Mouse (Mus musculus): ENCODE results near the gene Cby3. TPM values are rescaled to one million over a fixed set of nuclear protein-coding genes. Genes with fewer than 3 reads are reported as not detected.
"Not testable (repeated sequence)": the region's sequence is repeated elsewhere in the genome, so short reads cannot be mapped to it uniquely, and the experiment has no call there.

The Cby3 gene
- total RNA-seq, 1 experiment from 2014 or later = not detected

DNA sequence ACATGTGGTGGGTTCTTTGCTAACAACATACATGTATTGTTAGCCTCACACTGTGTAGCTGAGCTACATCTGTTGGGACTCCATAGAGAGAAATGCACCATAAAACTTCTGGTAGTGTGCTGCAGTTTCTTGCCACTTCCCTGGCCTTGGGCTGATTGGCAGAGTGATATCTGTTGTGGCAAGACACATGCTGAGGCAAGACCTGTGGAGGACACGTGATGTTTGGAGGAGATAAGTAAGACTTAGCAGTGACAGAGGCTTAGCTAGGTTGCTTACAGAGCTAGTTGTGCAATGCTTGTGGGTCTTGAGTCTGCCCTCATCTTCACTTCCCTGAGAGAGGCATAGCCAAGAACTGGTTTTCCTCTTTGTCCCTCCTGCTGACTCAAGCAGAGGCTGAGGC, 1.1 kb downstream of the Cby3 start:
- ATAC-seq (replicated peaks; ENCODE audit: insufficient number of reproducible peaks, low FRiP score, low TSS enrichment, poor library complexity, severe bottlenecking) = no peak

DNA sequence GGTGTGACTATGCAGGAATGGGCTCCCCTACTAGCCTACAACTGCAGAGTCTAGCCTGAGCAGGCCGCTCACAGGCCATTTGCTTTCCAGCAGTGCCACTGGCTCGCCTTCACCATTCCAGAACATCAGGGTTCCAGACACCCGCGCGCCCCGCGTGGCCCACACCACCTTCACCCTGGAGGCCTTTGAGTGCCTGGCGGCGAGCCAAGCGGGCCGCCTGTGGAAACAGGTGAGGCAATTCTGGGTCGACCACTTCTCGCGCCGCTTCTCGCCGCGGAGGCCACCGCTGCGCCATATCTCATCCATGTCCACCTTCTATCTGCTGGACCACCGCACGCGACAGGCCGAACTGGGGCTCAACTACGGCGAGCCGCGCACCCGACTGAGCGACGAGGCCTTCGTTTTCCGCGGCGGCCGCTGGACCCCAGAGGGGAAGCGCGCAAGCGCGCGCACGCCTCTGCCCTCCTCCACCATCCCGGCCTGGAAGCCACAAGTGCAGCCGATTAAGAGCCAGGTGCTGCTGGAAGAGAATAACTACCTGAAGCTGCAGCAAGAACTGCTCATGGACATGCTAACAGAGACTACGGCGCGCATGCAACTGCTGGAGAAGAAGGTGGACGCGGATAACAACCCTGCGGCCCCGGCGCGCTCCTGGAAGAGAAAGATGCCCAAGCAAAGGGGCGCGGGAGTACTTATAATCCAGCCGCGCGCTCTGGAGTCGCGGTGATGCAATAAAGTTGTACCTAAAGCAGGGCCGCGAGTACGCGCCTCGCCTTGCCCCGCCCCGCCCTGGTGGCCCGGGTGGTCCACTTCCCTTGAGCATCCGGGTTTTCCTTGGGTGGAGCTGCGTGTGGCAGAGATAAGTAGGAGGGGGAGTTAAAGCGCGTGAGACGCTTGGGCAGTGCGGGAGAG, 4.9 kb downstream of the Cby3 start:
- ATAC-seq (replicated peaks; ENCODE audit: insufficient number of reproducible peaks, low FRiP score, low TSS enrichment, poor library complexity, severe bottlenecking) = 0 out of 2 replicates have a peak, but pooled peaks have one; percentile 32

DNA sequence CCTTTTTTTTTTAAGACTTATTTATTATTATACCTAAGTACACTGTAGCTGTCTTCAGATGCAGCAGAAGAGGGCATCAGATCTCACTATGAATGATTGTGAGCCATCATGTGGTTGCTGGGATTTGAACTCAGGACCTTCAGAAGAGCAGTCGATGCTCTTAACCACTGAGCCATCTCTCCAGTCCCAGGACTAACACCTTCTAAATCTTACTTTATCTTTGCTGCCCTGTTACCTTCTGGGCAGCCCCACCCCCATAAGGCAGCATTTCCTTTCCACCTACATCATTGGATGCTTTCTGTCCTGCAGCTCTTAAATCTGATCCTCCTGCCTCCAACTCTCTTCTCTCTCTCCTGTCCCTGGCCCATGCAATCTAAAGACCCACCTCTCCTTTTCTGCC, 7.0 kb downstream of the Cby3 start:
- ATAC-seq (replicated peaks; ENCODE audit: insufficient number of reproducible peaks, low FRiP score, low TSS enrichment, poor library complexity, severe bottlenecking) = not testable (repeated sequence)

DNA sequence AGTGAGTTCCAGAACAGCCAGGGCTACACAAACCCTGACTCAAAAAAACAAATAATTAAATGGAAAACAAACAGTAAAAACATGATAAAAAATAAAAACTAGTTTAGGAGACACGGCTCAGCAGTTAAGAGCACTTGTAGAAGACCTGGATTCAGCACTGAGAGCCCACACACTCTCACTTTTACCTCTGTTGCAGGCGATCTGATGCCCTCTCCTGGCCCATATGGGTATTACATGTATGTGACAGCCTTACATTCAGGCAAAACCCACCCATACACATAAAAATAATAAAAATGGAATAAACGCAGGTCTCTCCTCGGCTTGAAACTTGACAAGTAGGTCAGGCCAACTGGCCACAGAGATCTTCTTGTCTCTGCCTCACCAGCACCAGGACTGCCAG, 10.3 kb downstream of the Cby3 start:
- peak; percentile 59 for ATAC-seq (replicated peaks; ENCODE audit: insufficient number of reproducible peaks, low FRiP score, low TSS enrichment, poor library complexity, severe bottlenecking)

DNA sequence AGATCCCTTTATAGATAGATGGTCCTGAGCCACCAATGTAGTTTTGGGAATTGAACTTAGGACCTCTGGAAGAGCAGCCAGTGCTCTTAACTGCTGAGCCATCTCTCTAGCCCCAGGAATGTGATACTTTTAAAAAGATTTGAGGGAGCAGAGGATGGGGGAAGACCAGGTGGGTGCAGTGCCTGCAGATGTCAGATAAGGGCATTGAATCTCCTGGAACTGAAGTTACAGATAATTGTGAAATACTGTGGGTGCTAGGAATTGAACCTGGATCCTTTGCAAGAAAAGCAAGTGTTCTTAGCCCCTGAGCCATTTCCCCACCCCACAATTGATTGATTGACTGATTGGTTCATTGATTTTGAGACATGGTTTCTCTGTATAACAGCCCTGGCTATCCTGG, 11.1 kb downstream of the Cby3 start:
- ATAC-seq (replicated peaks; ENCODE audit: insufficient number of reproducible peaks, low FRiP score, low TSS enrichment, poor library complexity, severe bottlenecking) = no peak

DNA sequence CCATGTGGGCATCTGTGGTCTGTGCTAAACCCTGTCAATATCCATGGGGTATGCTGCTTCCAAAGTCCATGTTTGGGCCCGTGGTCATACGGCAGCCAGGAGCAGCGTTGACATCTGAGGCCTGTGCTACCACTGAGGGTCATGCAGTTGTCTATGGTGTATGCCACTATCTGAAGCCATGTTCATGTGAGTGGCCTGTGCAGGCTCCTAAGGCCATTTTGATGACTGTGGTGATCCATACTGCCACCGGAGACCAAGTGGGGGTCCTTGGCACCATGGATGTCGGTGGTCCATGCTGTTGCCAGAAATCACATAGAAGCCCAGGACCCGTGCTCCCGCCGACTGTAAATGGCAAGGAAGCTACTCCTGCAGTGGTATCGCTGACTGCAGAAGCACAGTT, 13.3 kb downstream of the Cby3 start:
- ATAC-seq (replicated peaks; ENCODE audit: insufficient number of reproducible peaks, low FRiP score, low TSS enrichment, poor library complexity, severe bottlenecking) = no peak

DNA sequence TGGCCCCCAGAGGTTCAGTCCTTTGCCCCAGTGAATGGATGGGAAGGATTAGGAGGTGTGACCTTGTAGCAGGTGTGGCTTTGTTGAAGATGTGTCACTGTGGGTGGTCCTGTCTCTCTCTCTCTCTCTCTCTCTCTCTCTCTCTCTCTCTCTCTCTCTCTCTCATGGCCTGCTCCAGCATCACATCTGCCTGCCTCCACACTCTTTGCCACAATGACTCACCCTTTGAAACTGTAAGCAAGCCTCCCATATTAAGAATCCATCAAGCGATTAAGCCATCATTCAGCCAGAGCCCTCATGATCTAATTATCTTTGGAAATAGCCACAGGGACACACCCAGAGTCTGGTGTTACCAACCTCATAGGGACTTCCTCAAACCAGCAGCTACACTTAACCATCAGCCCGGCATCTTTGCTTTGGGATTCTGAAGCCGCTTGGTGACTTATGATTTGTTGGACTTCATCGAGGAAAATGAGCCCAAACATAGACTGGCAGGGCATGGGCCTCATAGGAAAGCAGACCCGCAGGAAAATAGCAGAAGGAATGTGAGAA, 15.2 kb downstream of the Cby3 start:
- peak; percentile 87 for ATAC-seq (replicated peaks; ENCODE audit: insufficient number of reproducible peaks, low FRiP score, low TSS enrichment, poor library complexity, severe bottlenecking)

DNA sequence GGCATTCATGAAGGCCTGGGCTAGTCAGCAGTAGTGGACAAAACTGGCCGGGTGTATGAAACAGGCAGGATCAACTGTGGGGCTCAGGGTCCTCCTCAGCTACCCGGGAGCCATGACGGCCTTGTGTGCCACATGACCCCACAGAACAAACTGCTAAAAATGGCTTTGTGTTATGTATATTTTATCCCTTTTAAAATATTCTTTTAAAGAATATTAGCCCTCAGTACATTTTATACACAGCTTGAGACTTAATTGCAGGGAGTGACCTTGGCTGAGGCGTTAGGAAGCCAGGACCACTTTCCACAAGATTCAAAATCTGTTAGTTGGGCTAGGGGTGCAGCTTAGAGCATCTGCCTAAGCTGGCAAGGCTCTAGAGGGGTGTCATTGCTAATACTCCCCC, 16.7 kb downstream of the Cby3 start:
- no peak for ATAC-seq (replicated peaks; ENCODE audit: insufficient number of reproducible peaks, low FRiP score, low TSS enrichment, poor library complexity, severe bottlenecking)

DNA sequence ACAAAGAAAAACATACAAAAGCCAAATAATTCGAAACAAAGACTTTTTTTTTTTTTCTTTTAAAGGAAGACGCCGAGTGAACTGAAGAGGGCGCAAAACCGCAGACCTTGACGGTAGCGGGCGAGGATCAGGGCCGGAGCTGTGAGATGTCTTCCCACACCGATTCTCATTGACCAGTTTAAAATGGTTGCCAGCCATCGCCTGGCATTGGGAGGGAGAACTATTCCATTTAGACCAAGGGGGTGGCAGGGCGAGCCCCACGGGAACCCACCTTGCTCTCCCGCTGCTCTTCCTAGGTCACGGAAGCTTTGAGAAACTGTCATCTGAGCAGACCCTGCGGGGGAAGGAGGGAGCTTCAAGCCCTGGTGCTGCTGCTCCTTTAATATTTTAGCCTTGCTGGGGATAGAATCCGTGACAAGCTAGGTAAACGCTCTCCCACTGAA, 17.2 kb downstream of the Cby3 start:
- ATAC-seq (replicated peaks; ENCODE audit: insufficient number of reproducible peaks, low FRiP score, low TSS enrichment, poor library complexity, severe bottlenecking) = peak; percentile 47; the same call in 1 of the 2 replicates

DNA sequence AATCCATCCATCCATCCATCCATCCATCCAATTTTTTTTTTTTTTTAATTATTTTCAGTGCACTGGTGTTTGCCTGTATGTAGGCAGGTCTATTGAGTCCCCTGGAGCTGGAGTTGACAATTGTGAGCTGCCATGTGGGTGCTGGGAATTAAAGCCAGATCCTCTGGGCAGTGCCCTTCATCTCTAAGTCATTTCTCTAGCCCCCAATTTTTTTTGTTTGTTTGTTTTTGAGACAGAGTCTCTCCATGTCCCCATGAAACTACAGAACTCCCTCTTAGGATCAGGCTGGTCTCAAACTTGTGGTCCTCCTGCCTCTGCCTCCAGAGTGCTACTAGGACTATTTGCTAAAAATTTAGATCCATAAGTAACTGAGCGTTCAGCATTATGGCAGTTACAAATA, 17.6 kb downstream of the Cby3 start:
- no peak for ATAC-seq (replicated peaks; ENCODE audit: insufficient number of reproducible peaks, low FRiP score, low TSS enrichment, poor library complexity, severe bottlenecking)

DNA sequence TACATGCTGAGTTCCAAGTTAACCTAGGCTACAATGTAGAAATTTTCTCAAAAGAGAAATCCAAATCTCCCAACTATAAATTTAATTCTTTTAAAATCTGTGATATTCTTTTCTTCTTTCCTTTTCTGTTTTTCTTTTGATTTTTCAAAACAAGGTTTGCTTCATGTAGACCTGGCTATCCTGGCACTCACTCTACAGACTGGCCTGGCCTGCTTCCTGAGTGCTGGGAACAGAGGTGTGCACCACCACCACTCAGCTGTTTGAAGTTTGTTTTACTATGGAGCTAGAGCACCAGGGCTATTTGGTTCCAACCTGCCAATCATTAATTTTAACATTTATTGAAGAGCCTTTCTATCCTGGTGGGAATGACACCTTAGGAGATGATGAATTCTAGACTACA, 18.8 kb downstream of the Cby3 start:
- no peak for ATAC-seq (replicated peaks; ENCODE audit: insufficient number of reproducible peaks, low FRiP score, low TSS enrichment, poor library complexity, severe bottlenecking)

DNA sequence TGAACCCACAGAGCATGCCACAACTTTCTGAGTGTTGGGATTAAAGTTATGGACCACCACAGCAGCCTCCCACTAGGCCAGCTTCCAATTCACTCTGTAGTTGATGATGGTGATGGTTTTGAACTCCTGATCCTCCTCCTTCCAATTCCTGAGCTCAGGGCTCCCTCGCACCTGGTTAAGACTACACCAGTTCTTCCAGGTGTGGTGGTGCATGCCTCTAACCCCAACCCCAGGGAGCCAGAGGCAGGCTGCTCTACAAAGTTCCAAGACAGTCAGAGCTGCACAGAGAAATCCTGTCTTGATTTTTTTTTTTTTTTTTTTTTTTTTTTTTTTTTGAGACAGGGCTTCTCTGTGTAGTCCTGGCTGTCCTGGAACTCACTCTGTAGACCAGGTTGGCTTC, 19.4 kb downstream of the Cby3 start:
- no peak for ATAC-seq (replicated peaks; ENCODE audit: insufficient number of reproducible peaks, low FRiP score, low TSS enrichment, poor library complexity, severe bottlenecking)

DNA sequence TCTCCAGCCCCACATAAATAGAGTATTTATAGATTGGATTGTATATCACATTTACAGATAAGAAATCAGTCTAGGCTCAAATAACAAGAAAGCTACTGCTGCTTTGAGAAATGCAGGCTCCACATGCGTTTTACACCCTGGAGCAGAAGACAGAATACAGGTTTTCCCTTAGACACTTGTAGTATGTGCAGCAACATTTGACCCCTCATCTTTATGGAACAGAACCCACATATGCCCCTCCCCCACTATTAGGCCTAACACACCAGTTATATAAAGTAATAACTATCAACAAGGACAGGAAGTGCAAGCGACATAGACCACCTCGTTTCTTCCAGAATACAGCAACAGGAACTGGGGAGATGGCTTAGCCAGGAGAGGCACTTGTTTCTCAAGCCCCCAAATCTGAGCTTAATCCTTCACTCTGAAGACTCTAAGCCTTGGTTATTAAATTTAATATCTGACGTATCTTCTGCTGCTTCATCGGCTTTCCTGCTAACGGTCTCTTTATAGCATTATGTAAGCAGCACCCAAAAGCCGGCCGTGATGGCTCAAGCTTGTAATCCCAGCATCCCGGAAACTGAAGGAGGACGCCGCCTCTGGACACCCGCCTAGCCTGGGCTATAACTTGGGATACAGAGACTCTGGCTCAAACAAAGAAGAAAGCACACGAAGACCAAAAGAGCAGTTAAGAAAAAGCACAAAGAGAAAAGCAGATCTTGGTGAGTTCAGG, 20.2 kb downstream of the Cby3 start:
- no peak for ATAC-seq (replicated peaks; ENCODE audit: insufficient number of reproducible peaks, low FRiP score, low TSS enrichment, poor library complexity, severe bottlenecking)

DNA sequence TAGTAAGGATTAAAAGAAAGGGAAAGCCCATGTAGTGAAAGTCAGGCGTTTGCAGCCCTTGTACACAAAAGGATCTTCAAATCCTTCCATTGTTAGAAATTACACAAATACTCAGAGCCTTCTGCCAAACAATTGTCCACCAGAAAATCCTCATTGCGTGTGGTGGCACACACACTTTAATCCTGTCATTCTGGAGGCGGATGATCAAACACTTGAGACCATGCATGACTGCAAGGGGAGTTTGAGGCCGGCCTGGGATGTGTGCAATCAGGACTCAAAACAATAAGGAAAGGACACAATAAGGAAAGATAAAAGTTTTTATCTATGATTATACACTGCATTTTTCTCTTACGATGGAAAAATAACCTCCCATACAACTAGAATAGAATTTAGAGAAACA, 21.2 kb downstream of the Cby3 start:
- ATAC-seq (replicated peaks; ENCODE audit: insufficient number of reproducible peaks, low FRiP score, low TSS enrichment, poor library complexity, severe bottlenecking) = no peak

DNA sequence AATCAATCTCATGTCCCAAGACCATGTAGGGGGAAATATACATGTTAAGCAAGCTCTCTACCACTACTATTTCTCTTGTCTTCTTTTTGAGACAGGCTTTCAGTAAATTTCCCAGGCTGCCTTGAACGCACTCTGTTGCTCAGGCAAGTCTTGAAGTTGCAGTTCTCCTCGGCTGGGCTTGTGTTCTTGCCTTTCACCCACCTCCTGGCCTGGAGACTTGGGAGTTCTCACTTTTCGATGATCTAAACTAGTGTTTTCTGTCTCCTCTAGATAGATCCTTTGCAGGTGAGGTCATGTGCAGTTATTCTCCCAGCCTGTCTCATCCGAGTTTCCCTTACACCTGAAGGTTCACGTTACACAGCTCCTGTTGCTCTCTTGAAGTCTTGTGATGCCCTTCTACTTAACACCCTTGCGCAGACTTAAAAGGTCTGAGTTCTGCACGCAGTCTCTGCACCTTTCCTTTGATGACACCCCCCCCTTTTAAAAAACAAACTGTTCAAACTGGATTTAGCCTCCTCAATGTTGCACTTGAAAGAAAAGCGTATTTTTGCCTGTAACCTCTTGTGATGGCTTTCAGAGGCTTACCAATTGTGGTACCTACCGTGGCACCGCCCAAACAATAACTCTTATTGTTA, 22.0 kb downstream of the Cby3 start:
- no peak for ATAC-seq (replicated peaks; ENCODE audit: insufficient number of reproducible peaks, low FRiP score, low TSS enrichment, poor library complexity, severe bottlenecking)

DNA sequence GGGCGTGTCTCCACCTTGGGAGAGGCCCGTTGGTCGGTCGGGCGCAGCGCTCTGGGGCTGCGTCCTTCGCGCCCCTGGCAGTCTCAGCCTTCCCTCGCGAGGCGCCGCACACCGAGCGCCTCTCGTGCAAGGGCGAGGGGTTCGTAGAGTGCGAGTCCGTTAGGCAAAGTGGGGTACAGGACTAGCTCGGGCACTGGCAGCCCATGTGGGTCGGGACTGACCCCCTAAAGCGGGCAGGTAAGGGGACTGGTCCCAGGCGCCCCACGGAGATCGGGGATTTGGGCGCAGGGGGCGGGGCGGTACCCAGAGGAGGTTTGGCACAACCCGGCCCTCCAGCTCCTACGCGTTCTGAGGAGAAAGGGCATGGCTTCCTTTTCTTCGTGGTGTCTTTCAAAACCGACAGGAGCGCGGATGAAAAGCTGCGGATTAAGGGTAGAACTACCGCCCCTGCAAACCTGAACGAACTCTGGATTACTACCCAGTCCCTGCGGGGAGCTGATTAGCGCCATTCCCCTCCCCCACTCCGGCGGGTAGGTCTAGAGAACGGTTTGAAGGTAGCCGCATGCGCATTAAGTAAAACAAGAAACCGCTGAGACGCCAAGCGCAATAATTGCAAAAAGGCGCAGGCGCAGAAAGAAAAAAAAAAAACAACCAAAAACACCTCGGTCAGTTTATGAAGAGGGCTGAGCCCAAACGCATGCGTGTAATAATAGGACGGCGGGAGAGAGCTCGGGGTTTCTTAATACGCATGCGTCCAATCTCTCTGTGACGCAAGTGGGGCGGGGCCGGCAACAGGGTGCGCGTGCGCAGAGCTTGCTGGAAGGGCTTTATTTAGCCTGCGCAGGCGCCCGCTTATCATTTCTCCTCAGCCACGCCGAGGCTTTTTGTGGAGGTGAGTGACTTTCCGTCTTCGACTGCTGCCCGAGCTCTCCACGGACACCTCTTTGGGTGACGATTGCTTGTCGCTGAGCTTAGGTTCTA, 22.9 kb downstream of the Cby3 start, which contains the start of gene Hnrnph1:
Gene Hnrnph1 (plus strand): TSS at position 80 of the 981 bp plus-strand sequence.
- ATAC-seq (replicated peaks; ENCODE audit: insufficient number of reproducible peaks, low FRiP score, low TSS enrichment, poor library complexity, severe bottlenecking) = peak; percentile 88

DNA sequence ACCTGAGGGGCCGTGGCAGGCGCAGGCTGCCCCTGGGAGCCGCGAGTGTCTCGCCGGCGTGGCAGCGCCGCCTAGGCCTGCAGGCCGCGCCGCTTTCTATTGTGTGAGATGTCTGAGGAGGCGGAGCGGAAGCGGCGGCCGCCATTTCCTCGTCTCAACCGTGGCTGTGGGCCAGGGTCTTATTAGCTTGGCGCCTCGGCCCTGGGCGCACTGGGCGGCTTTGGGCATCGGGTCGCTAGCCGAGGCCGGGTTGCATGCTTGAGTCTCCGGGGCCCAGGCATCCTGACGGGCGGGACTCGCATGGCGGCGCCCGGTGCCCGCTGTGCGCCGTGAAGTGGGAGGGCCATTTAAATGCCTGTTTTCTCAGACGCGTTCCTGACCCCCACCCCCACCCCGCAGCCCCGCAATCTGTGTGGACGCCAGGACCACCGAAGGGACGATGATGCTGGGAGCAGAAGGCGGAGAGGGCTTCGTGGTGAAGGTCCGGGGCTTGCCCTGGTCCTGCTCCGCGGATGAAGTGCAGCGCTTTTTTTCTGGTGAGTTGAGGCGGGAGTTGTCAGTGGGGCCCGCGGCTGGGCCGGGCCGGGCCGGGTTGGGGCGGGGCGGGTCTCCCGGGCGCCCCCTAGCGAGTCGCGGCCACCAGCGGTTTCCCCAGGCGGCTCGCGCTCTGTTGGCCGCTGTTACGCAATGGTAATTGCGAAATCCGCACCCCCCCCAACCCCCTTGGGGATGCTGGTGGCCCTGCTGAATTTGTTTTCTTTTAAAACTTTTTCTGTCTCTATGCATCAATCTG, 23.8 kb downstream of the Cby3 start:
- peak; percentile 28 for ATAC-seq (replicated peaks; ENCODE audit: insufficient number of reproducible peaks, low FRiP score, low TSS enrichment, poor library complexity, severe bottlenecking)
